Mouse (Mus musculus): ENCODE results near the gene Lin54.

Lin54 gene

DNA sequence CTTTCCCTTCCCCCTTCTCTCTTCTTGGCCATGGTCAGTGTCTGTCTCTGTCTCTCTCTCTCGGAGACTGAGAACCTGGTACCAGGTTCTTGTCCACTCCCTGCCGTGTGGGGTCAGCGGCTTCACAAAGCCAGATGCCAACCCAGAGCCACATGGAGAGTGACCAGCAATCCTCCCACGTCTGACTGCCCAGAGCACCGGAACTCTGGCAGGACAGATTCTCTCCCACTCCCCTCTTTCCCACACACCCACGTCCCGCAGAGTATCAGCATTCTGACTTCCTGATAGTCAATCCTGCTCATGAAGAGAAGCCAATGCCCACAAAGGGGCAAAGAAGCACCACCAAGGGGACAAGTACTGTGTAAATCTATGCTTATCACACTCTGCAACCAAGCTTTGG is 76.8 kb downstream of the Lin54 start:
- DNase-seq (ENCODE audit: low spot score in 2 of 2): no peak

- no peak for DNase-seq (ENCODE audit: low spot score in 2 of 2)
Measured at GRCm38 (mm10) chr5:100418861-100419260, 81.6 kb downstream of the Lin54 start.

- DNase-seq (ENCODE audit: low spot score in 2 of 2): no peak
Measured at GRCm38 (mm10) chr5:100418077-100418476, 82.4 kb downstream of the Lin54 start.

- peak; percentile 92 to 98 for DNase-seq (ENCODE audit: low spot score in 2 of 2)
Measured at GRCm38 (mm10) chr5:100415761-100416590, 84.5 kb downstream of the Lin54 start, which contains the start of gene Sec31a. Sec31a (minus strand) TSS chr5:100416234.

DNA sequence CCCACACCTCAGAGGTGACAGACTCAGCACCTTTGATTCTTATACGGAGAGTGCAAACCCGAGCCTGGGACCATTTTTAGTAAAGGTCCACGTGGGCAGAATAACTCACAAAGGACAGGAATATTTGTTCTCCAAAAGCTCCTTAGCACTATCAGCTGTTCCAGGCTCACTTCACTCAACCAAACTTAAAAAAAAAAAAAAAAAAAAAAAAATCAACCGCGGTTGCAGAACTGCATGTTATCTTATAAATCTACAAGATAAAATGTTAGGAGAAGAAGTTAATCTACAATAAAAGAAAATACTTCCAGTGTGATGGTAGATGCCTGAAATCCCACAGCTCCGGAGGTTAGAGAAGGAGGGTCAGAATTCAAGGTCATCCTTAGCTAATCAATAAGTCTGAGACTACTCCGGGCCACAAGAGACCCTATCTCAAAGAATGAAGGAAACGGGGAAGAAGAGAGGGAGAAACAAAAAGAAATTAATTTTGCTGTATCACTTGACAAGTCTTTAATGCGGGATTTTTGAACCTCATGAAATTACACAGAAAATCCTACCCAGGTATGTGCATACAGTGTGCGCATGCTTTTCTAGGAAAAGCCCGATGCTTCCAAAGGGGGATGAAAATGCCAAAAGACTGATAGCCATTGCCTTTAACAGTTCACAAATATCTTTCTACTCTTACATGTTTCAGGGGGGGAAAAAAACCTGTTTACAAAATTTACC is 85.8 kb downstream of the Lin54 start:
- no peak for DNase-seq (ENCODE audit: low spot score in 2 of 2)

- DNase-seq (ENCODE audit: low spot score in 2 of 2): no peak
Measured at GRCm38 (mm10) chr5:100412886-100413285, 87.6 kb downstream of the Lin54 start.

DNA sequence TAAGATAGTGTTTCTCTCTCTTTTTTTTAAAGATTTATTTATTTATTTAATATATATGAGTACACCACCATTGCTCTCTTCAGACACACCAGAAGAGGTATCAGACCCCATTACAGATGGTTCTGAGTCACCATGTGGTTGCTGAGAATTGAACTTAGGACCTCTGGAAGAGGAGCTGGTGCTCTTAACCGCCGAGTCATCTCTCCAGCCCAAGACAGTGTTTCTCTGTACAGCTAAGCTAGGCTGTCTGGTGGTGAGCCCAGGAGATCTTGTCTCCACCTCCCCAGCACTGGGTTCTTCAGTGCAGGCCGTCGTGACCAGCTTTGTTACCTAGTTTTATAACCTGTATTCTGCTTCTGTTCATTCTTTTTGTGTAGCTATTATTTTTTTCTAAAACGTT is 90.2 kb downstream of the Lin54 start:
- DNase-seq (ENCODE audit: low spot score in 2 of 2): no peak

DNA sequence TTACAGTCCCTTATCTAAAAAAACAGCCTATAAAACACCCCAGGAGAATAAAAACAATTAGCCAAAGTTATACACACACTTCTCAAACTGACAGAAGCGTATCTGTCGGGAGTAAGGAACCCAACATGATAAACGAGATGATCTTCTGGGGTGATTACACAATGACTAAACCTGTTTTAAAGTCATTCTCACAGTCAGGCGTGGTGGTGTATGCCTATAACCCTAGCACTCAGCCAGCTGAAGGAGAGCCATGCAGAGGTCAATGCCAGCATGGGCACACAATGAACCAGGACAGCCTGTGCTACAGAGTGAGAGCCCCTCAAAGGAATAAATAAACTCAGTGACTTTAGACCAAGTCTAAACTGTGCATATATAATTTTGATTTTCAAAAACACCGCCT is 92.0 kb downstream of the Lin54 start:
- no peak for DNase-seq (ENCODE audit: low spot score in 2 of 2)

- no peak for DNase-seq (ENCODE audit: low spot score in 2 of 2)
Measured at GRCm38 (mm10) chr5:100396753-100397152, 103.7 kb downstream of the Lin54 start.

GRCm38 (mm10) chr5:100393681-100394080 is 106.8 kb downstream of the Lin54 start:
- no peak for DNase-seq (ENCODE audit: low spot score in 2 of 2)

DNA sequence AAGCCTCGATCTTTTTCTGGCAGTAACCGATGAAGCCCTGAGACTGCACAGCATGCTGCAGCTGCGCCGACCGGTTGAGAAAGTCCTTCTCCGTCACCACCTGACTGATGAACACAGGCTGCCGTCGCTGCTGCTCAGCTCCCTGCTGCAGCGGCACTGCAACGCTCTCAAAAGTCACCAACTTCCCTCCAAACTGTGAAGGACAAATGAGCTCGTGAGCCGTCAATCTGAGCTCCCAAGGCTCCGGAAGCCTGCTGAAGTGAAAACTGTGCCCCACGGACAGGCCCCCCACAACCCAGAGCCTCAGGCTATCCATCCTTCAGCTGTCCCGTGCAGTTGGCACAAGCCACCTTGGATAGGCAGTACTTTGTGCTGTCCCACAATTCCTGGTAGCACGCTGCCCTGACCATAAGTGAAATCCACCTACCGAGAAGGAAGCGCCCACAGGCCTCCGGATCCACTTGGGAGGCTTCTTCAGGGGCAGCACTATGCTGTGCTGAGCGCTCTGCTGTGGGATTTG is 107.9 kb downstream of the Lin54 start:
- no peak for DNase-seq (ENCODE audit: low spot score in 2 of 2)
